Mouse (Mus musculus): ENCODE data around the gene Cyp2d11. TPM values are rescaled to one million over a fixed set of nuclear protein-coding genes. Genes with fewer than 3 reads are reported as not detected.
A peak's percentile ranks its signal among the peaks of the same experiment; 100 is the strongest.

Gene Cyp2d11
- polyA plus RNA-seq, 1 experiment, result not detected

GRCm38 (mm10) chr15:82345820-82346470 is 47.9 kb downstream of the Cyp2d11 start:
- under 1% methylated on average over 51 of the region's 51 CpGs for WGBS
- peak overlapping the region; percentile 94 for H3K27ac ChIP-seq (ENCODE audit: control insufficient read depth, insufficient read depth, low read depth, low read length, poor library complexity)
- peaks cover 10% of the 10 kb centered on the region; the same call in 1 of the 2 replicates for H3K4me1 ChIP-seq (ENCODE audit: control insufficient read depth, insufficient read depth, low read length)
- peak overlapping the region; percentile 83 for H3K4me3 ChIP-seq (replicated peaks; ENCODE audit: control insufficient read depth, low read depth, low read length)
- TF ChIP-seq POLR2A (IDR thresholded peaks at IDR 0.05; ENCODE audit: borderline replicate concordance, control insufficient read depth, low read depth, low read length), result peak; percentile 75; the same call in 1 of the 2 replicates
- no peak; the same call in 1 of the 2 replicates for TF ChIP-seq CTCF (IDR thresholded peaks at IDR 0.05; ENCODE audit: control insufficient read depth, insufficient read depth, low read length)

DNA sequence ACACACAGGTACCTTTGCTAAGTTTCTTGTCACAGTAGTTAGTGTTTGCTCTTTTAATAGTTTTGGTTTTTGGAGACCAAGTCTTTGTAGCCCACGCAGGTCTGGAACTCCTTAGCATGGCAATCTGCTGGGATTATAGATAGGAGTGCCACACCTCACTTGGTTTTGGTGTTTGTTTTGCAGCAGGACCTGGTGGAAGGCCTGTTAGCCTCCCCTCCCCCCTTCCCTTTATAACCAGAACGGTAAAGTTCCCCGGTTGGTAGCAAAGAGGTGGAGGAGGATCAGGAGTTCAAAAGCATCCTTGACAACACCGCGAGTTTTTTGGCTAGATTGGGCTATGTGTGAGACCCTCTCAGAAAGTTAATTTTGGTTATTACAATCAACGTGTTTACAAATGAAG is 48.9 kb downstream of the Cyp2d11 start:
- TF ChIP-seq CTCF (IDR thresholded peaks at IDR 0.05; ENCODE audit: control insufficient read depth, insufficient read depth, low read length), result no peak
- no peak for TF ChIP-seq POLR2A (IDR thresholded peaks at IDR 0.05; ENCODE audit: borderline replicate concordance, control insufficient read depth, low read depth, low read length)
- peaks cover 10% of the 10 kb centered on the region; the same call in 1 of the 2 replicates for H3K4me1 ChIP-seq (ENCODE audit: control insufficient read depth, insufficient read depth, low read length)
- 73% methylated on average over 6 of the region's 6 CpGs for WGBS
- no peak overlapping the region for H3K4me3 ChIP-seq (replicated peaks; ENCODE audit: control insufficient read depth, low read depth, low read length)
- peak overlapping the region; percentile 26 for H3K27ac ChIP-seq (ENCODE audit: control insufficient read depth, insufficient read depth, low read depth, low read length, poor library complexity)

GRCm38 (mm10) chr15:82343368-82344287 is 50.2 kb downstream of the Cyp2d11 start:
- WGBS, result 82% methylated on average over 27 of the region's 27 CpGs
- TF ChIP-seq CTCF (IDR thresholded peaks at IDR 0.05; ENCODE audit: control insufficient read depth, insufficient read depth, low read length), result no peak
- TF ChIP-seq POLR2A (IDR thresholded peaks at IDR 0.05; ENCODE audit: borderline replicate concordance, control insufficient read depth, low read depth, low read length), result no peak
- H3K4me1 ChIP-seq (ENCODE audit: control insufficient read depth, insufficient read depth, low read length), result peaks cover 11% of the 10 kb centered on the region; the same call in 1 of the 2 replicates
- peak overlapping the region; percentile 42 for H3K27ac ChIP-seq (ENCODE audit: control insufficient read depth, insufficient read depth, low read depth, low read length, poor library complexity)
- peak overlapping the region; percentile 23 for H3K4me3 ChIP-seq (replicated peaks; ENCODE audit: control insufficient read depth, low read depth, low read length)

DNA sequence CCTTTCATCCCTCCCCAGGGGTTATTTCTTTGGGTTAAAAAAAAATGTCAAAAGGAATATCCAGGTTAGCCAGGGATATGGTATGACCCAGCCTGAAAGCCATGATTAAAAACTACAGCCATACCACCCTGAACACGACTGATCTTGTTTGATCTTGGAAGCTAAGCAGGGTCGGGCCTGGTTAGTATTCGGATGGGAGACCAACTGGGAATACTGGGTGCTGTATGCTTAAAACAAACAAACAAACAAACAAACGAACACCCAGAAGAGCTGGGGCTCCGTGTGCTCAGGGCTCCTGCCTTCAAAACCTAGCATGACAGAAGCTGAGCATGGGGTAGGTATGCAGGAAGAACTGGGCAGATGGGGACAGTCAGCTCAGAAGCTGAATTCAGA is 51.3 kb downstream of the Cyp2d11 start:
- TF ChIP-seq POLR2A (IDR thresholded peaks at IDR 0.05; ENCODE audit: borderline replicate concordance, control insufficient read depth, low read depth, low read length), result no peak
- TF ChIP-seq CTCF (IDR thresholded peaks at IDR 0.05; ENCODE audit: control insufficient read depth, insufficient read depth, low read length), result no peak
- 65% methylated on average over 5 of the region's 5 CpGs for WGBS
- Histone ChIP-seq H3K4me3 (replicated peaks; ENCODE audit: control insufficient read depth, low read depth, low read length) (peak overlapping the region; percentile 16), H3K4me1 (ENCODE audit: control insufficient read depth, insufficient read depth, low read length) (peaks cover 7% of the 10 kb centered on the region; the same call in 1 of the 2 replicates), H3K27ac (ENCODE audit: control insufficient read depth, insufficient read depth, low read depth, low read length, poor library complexity) (peak overlapping the region; percentile 94)

DNA sequence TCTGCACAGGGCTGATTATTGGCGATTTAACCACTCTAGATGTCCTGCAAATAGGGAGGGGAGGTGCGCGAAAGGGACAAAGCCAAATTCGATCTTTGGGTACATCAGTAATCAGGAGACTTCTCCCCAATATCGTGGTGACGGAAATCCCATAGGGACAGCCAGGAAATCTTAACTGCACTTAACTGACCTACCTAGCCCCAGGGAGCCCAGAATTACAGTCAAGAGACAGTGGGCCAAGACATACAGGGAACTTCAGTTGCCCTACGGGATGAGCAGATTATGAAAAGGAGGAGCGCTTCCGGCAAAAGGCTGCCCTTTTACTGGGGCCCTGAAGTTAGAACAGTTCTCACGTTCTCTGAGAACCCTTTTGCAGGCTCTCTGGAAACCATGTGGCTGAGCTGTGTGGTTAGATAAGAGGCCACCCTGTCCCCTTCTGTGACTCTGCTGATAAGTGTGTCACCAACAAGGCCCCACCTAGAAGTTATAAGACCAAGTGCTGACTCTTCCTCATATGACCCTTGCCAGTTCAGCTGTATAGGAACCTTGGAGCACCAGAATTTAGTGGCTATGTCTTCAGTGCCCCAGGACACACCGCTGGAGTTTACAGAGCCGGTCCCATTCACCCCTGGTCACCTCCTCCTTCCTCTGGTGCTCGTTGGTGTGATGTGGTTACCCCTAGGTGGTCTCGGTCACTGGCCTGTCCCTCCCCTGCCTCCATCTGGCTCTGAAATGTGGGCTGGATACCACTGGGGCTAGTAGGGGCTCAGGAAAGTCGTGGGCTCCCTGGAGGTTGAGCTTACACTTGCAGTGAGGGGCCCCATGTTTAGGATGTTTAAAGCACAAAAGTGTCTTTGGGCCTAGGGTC is 51.9 kb downstream of the Cyp2d11 start:
- 11% methylated on average over 15 of the region's 15 CpGs for WGBS
- Histone ChIP-seq H3K4me1 (ENCODE audit: control insufficient read depth, insufficient read depth, low read length) (peaks cover 6% of the 10 kb centered on the region; the same call in 1 of the 2 replicates), H3K27ac (ENCODE audit: control insufficient read depth, insufficient read depth, low read depth, low read length, poor library complexity) (peak overlapping the region; percentile 96), H3K4me3 (replicated peaks; ENCODE audit: control insufficient read depth, low read depth, low read length) (peak overlapping the region; percentile 66)
- TF ChIP-seq CTCF (IDR thresholded peaks at IDR 0.05; ENCODE audit: control insufficient read depth, insufficient read depth, low read length), result no peak
- 0 out of 2 replicates have a peak, but pooled peaks have one; percentile 36 for TF ChIP-seq POLR2A (IDR thresholded peaks at IDR 0.05; ENCODE audit: borderline replicate concordance, control insufficient read depth, low read depth, low read length)

DNA sequence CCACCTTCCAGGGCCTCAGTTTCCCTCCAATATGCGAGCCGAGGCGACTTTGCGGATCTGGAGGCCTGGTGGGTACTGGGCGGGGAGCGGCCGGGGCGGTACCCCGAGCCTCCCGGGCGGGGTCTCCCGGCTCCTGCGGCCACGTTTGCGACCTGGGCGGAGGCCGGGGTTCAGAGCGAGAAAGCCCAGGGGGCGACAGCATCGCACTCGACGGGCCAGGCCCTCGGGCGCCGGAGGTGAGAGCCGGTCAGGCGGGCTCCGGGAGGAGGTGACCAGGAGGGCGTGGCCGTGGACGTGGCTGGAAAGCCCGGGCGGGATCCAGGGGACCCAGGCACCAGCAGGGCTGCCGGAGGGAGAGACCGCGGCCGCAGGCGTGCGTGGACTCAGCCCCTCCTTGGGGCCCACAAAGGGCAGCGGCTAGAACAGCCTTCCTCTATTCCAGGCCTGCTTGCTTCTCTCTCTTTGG is 52.8 kb downstream of the Cyp2d11 start:
- Histone ChIP-seq H3K4me1 (ENCODE audit: control insufficient read depth, insufficient read depth, low read length) (peaks cover 6% of the 10 kb centered on the region; the same call in 1 of the 2 replicates), H3K4me3 (replicated peaks; ENCODE audit: control insufficient read depth, low read depth, low read length) (peak overlapping the region; percentile 66), H3K27ac (ENCODE audit: control insufficient read depth, insufficient read depth, low read depth, low read length, poor library complexity) (peak overlapping the region; percentile 96)
- TF ChIP-seq POLR2A (IDR thresholded peaks at IDR 0.05; ENCODE audit: borderline replicate concordance, control insufficient read depth, low read depth, low read length) (peak; percentile 81; the same call in 1 of the 2 replicates), CTCF (IDR thresholded peaks at IDR 0.05; ENCODE audit: control insufficient read depth, insufficient read depth, low read length) (no peak)
- WGBS, result 3% methylated on average over 40 of the region's 40 CpGs

DNA sequence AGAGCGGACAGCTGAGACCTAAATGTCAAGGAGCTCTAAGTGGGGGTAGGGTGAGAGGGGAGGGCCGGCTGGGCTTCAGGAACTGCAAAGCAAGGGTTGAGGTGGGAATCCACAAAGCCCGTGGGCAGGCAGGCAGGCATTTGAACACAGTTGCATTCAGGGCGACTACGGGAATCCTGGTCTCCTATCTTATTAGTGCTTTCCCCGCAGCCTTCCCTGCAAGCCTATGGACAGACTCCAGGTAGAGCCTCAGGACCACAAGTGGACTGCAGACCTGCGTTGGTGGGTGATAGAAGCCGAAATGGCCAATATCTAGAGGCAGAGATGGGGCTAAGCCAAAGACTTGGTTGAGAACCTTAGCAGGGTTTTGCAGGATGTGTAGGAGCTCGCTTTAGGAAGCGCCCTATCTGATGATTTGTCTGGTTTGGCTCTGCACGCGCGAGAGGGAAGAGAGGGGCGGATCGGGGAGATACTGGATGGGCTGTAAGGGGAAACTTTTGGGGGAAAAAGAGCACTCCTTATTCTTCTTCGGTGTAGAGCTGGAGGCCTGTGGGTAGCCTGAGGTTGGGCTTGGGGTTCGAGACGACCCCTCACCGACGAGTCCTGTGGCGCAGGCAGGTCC is 53.3 kb downstream of the Cyp2d11 start:
- peak overlapping the region; percentile 66 for H3K4me3 ChIP-seq (replicated peaks; ENCODE audit: control insufficient read depth, low read depth, low read length)
- TF ChIP-seq CTCF (IDR thresholded peaks at IDR 0.05; ENCODE audit: control insufficient read depth, insufficient read depth, low read length) (no peak), POLR2A (IDR thresholded peaks at IDR 0.05; ENCODE audit: borderline replicate concordance, control insufficient read depth, low read depth, low read length) (no peak)
- H3K27ac ChIP-seq (ENCODE audit: control insufficient read depth, insufficient read depth, low read depth, low read length, poor library complexity), result peak overlapping the region; percentile 96
- peaks cover 6% of the 10 kb centered on the region; the same call in 1 of the 2 replicates for H3K4me1 ChIP-seq (ENCODE audit: control insufficient read depth, insufficient read depth, low read length)
- 40% methylated on average over 21 of the region's 21 CpGs for WGBS

Data from bone marrow, adult 2 months (tissue).